Mouse (Mus musculus): Measurements from ENCODE around the gene Pp2d1.

DNA sequence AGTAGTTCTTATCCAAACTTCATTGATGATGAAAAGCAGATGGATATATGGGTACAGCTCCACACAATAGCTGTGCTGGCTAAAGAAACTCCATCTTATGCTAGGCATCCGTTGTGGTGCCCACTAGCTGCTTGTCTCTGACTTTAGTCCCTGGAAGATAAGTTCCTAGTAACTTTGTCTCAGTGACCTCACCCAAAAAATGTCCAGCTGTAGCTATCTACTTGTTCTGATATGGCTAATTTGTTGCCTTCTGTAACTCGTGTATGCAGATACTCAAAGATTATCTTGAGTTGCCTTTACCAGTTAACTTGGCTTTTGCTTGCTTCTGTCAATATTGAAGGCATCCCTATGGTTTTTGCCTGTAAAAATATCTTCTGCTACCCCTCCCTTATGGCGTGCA is 15.6 kb upstream of the Pp2d1 start:
- TF ChIP-seq CTCF (IDR thresholded peaks at IDR 0.05; ENCODE audit: extremely low read depth, insufficient read depth, insufficient read length, insufficient replicate concordance) (no peak), POLR2A (IDR thresholded peaks at IDR 0.05; ENCODE audit: low read depth, low read length) (no peak)
